Mouse (Mus musculus): ENCODE measurements around the gene Mark2.

The Mark2 gene

GRCm38 (mm10) chr19:7295071-7295658 is 46.5 kb downstream of the Mark2 start:
- in situ Hi-C loops (cut with MboI; ENCODE audit: low sequenced_read_pairs) = no loop called here

- in situ Hi-C loops (cut with MboI; ENCODE audit: low sequenced_read_pairs) = no loop called here
Measured at GRCm38 (mm10) chr19:7294098-7294876, 47.4 kb downstream of the Mark2 start.

DNA sequence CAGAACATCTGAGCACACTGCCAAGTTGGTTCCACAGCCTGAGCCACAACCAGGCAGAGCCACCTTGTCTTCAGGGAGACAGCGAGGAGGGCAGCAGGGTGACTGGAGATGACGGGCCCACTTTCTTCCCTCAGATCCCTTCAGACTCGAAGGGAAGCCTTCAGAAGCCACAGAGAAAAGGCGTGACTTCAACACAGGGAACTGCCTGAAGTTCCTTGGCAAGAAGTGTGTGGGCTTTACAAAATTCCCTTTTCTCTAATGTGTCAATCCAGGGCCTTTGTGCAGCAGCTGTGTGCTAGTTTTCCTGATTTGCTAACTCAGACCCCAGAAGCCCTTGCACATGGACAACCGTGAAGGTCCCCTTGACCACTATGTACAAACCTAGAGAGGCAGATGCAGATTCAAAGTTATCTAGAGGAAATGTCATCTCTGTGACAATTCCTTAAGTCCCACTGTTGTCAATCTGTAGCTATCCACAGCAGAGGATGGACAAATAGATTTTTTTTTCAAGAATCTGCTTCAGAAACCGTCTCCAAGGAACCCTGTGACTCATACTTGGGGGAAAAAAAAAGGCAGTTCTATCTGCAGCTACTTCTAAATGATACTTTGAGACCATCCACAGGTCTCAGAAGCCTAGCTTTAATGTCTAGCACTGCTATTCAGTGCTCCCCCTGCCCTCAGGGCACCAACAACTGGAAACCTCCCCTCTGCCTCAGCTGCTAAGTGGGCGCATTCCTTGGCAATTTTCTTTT is 49.5 kb downstream of the Mark2 start:
- in situ Hi-C loops (cut with MboI; ENCODE audit: low sequenced_read_pairs) = no loop called here

GRCm38 (mm10) chr19:7289767-7290166 is 51.9 kb downstream of the Mark2 start:
- in situ Hi-C loops (cut with MboI; ENCODE audit: low sequenced_read_pairs) = no loop called here

GRCm38 (mm10) chr19:7288288-7288687 is 53.4 kb downstream of the Mark2 start:
- in situ Hi-C loops (cut with MboI; ENCODE audit: low sequenced_read_pairs) = no loop called here

- in situ Hi-C loops (cut with MboI; ENCODE audit: low sequenced_read_pairs) = no loop called here
Measured at GRCm38 (mm10) chr19:7286563-7287315, 54.9 kb downstream of the Mark2 start.

GRCm38 (mm10) chr19:7280557-7281330 is 60.9 kb downstream of the Mark2 start:
- in situ Hi-C loops (cut with MboI; ENCODE audit: low sequenced_read_pairs) = no loop called here

- in situ Hi-C loops (cut with MboI; ENCODE audit: low sequenced_read_pairs) = no loop called here
Measured at GRCm38 (mm10) chr19:7279114-7279513, 62.5 kb downstream of the Mark2 start.

DNA sequence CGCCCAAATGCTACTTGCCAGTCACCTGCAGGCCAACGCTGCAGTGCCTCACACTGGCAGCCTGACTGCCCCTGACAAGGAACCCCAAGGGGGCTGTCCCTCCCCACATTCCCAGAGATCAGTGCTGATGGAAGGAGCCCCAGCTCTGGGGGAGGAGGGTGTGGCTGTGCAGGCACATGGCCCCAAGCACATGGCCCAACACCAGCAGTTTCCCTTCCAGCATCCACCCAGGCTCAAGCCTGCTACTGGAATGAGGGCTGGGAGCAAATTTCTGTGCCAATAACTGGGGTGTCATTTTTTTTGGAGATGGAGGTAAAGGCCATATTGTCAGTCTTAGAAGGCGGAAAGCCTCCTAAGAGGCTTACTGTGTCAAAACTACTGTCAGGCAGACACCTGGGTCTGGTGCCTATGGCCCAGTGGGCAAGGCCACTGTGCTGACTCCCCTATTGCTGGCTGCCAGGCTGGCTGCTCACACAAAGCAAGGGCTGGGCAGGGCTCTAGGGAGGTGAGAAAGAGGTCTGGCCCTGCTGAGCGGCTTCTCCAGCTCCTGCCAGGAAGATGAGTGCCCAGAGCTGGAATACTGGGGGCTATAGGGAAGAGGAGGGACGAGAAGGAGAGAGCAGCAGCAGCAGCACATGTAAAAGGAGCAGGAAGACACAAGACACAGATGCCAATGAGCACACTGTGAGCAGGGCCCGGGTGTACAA is 63.3 kb downstream of the Mark2 start:
- in situ Hi-C loops (cut with MboI; ENCODE audit: low sequenced_read_pairs) = no loop called here

GRCm38 (mm10) chr19:7276796-7277195 is 64.9 kb downstream of the Mark2 start:
- in situ Hi-C loops (cut with MboI; ENCODE audit: low sequenced_read_pairs) = no loop called here

- in situ Hi-C loops (cut with MboI; ENCODE audit: low sequenced_read_pairs) = no loop called here
Measured at GRCm38 (mm10) chr19:7276053-7276659, 65.5 kb downstream of the Mark2 start.

DNA sequence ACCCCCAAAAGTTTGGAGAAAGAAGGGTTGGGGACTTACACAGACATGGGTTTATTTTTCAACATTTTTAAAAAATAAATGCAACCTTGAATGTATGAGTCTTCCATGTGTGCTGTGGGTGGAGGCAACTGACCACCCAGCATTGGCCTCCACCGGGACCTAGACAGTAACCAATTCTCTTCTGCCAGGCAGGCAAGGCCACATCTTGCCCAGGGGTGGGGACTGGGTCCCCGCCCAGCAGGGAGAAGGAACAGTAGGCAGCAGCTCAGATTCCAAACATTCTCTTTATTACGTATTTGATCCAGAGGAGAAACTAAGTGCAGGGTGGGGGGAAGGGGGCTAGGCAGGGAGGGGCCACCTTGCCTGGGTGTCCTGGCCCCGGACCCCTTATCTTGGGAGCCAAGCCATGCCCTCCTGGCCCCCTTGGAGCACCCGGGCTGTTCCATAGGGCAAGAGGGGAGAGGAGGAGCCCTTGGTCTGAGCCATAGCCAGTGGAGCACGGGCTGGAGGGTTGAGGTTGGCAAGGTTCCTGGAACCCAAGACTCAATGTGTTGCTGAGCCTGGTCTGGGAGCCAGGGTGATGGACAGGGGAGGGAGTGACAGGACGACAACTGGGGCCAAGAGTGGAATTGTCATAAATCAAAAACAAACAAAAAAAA is 66.4 kb downstream of the Mark2 start:
- in situ Hi-C loops (cut with MboI; ENCODE audit: low sequenced_read_pairs) = no loop called here

DNA sequence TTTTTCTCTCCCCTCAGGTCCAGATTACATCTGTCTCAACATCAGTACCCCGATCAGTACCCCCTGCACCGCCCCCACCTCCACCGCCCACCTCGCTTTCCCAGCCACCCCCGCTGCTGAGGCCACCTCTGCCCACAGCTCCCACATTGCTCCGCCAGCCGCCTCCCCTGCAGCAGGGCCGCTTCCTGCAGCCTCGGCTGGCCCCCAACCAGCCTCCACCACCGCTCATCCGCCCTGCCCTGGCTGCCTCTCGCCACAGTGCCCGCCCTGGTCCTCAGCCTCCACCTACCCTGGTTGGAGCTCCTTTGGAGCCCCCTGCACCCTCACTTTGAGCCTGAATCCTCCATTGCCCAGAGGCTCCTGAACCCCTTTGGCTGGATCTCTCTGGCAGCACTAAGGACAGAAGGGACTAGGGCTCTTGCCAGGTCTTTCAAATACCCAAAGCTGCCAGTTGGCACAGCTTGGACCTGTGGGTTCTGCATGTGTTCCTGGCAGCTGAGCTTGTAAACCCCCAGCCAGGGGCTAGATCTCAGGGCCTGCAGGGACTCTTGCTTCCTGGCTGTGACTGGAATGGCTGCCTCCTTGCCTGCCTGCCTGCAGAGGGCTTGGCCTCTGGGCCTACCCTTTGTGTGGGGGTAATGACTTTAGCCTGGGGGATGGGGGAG is 67.2 kb downstream of the Mark2 start:
- in situ Hi-C loops (cut with MboI; ENCODE audit: low sequenced_read_pairs) = no loop called here

- in situ Hi-C loops (cut with MboI; ENCODE audit: low sequenced_read_pairs) = no loop called here
Measured at GRCm38 (mm10) chr19:7273486-7273885, 68.2 kb downstream of the Mark2 start.

- in situ Hi-C loops (cut with MboI; ENCODE audit: low sequenced_read_pairs) = no loop called here
Measured at GRCm38 (mm10) chr19:7269290-7270044, 72.2 kb downstream of the Mark2 start.

GRCm38 (mm10) chr19:7268722-7269090 is 73.0 kb downstream of the Mark2 start:
- in situ Hi-C loops (cut with MboI; ENCODE audit: low sequenced_read_pairs) = no loop called here
